Mouse (Mus musculus) kidney, embryonic 16.5 days (tissue): ENCODE results near the gene Tshz2. TPM values are rescaled to one million over a fixed set of nuclear protein-coding genes. Genes with fewer than 3 reads are reported as not detected.

Experiments used
- ATAC-seq: fragments of 200-750 bp; cut with Nextera tagmentation; 2 replicates; pipeline ENCODE4 v1.8.0; 2017; ENCODE audit warnings: moderate TSS enrichment; ENCODE audit not compliant: low FRiP score, low TSS enrichment
- H3K27ac ChIP-seq: fragments of 300-500 bp; sonication (generic); 2 replicates; pipeline ENCODE4 v1.5.1; 2014; ENCODE audit warnings: low read length
- H3K27me3 ChIP-seq: fragments of 300-500 bp; sonication (generic); 2 replicates; pipeline ENCODE4 v1.6.1; 2014; ENCODE audit warnings: low read length, control low read depth, mixed read lengths; ENCODE audit not compliant: insufficient read depth
- H3K36me3 ChIP-seq: fragments of 300-500 bp; sonication (generic); 2 replicates; pipeline ENCODE4 v1.6.1; 2014; ENCODE audit warnings: low read length, control low read depth, mixed read lengths; ENCODE audit not compliant: insufficient read depth
- H3K4me1 ChIP-seq: fragments of 300-500 bp; sonication (generic); 2 replicates; pipeline ENCODE4 v1.6.1; 2014; ENCODE audit warnings: low read length, control low read depth, mixed read lengths; ENCODE audit not compliant: insufficient read depth
- H3K4me2 ChIP-seq: fragments of 300-500 bp; sonication (generic); replicated peaks from 2 replicates; pipeline ENCODE4 v1.6.1; 2014; ENCODE audit warnings: low read depth, low read length
- H3K4me3 ChIP-seq: fragments of 300-500 bp; sonication (generic); 2 replicates; pipeline ENCODE4 v1.5.1; 2014; ENCODE audit warnings: mild to moderate bottlenecking, low read length
- H3K9ac ChIP-seq: fragments of 300-500 bp; sonication (generic); replicated peaks from 2 replicates; pipeline ENCODE4 v1.6.1; 2014; ENCODE audit warnings: low read length
- H3K9me3 ChIP-seq: fragments of 300-500 bp; sonication (generic); 2 replicates; pipeline ENCODE4 v1.6.1; 2016; ENCODE audit warnings: low read length, control low read depth
- WGBS: fragments of 180-500 bp; shearing (Covaris S2); extraction: QIAGEN DNeasy Blood & Tissue Kit; methylation state at CpG from one replicate; pipeline ENCODE4 v1.1.7; 2014; 5-methylcytosine and 5-hydroxymethylcytosine counted together
- polyA plus RNA-seq: library from polyadenylated mRNA; unstranded; fragments of >200 nt; fragmentation: Nextera tagmentation; extraction: Ambion mirVana; gene quantifications from 2 replicates; pipeline ENCODE4 v1.2.1, GENCODE M21; 2015

Tshz2 gene
- polyA plus RNA-seq, 1 experiment from 2014 or later: 11.5 TPM

DNA sequence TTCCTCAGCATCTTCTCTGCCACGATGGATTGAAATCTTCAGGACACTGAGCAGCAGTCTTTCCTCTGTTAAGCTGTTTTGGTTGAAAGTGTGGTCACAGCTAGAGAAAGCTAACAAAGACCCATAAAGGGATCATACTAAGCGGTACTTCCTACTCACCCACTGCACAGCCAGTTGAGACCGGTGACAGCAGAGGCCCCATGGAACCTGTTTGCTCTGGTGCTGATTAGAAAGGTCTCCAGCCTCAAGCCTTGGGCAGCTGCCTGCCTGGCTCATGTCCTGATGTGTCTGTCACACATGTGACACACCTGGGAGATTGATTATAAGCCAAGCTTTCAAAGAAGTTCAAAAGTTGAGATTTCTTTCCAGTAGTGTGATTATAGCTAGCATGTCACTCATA is 429.6 kb downstream of the Tshz2 start:
- no peak overlapping the region for H3K27ac ChIP-seq
- peaks cover 17% of the 10 kb centered on the region for H3K9me3 ChIP-seq
- H3K4me2 ChIP-seq: no peak overlapping the region
- H3K9ac ChIP-seq: no peak overlapping the region
- H3K27me3 ChIP-seq: no peaks in the 10 kb centered on the region
- H3K4me3 ChIP-seq: no peak overlapping the region
- no peaks in the 10 kb centered on the region for H3K36me3 ChIP-seq
- WGBS: 74% methylated on average over 3 of the region's 3 CpGs
- no peak for ATAC-seq
- H3K4me1 ChIP-seq: no peaks in the 10 kb centered on the region

DNA sequence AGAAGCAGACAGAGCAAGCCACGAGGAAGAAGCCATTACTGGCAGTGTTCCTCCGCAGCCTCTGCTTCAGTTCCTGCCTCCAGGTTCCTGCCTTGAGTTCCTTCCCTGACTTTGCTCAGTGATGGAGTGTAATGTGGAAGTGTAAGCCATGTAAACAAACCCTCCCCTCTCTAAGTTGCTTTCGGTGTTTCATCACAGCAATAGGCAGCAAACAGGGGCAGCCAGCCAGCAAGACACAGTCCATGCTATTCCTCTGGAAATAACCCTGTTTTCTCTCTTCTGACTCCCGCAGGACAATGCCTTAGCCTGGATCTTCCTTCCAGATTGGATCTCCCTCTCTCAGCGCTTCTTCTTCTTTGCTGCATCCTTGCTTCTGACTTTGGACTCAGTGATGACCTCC is 437.2 kb downstream of the Tshz2 start:
- H3K4me1 ChIP-seq: peaks cover 20% of the 10 kb centered on the region
- no peaks in the 10 kb centered on the region for H3K27me3 ChIP-seq

DNA sequence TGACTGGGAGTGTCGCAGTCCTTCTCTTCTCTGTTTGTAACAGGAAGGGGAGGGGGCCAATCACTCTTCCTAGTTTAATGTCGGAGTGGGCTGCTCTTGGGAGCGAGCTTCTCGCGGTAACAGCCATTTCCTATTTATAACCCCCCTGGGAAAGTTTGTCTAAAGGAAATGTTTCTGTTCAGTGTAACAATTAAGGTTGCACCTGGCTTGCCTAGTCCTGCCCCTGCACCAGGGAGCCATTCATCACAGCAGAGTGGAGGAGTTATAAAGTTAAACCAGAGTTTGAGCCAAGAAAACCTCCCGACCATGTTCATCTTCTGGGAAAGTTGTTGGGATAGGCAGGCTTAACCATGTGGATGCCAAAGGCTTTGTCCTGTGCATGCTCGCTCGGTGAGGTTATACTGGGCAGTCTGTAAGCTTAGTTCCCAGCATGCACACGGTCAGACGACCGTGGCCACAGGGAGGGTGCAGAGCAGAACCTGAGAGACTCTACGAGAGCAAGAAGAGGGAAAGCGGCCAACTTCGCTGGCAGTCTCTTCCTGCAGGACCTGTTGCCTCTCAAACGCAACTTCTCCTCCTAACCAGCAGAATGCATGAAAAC is 437.9 kb downstream of the Tshz2 start:
- 7% methylated on average over 15 of the region's 15 CpGs for WGBS
- Histone ChIP-seq H3K4me1 (peaks cover 20% of the 10 kb centered on the region), H3K36me3 (no peaks in the 10 kb centered on the region), H3K27ac (peak overlapping the region; percentile 81), H3K9me3 (peaks cover 14% of the 10 kb centered on the region), H3K4me2 (peak overlapping the region; percentile 54), H3K27me3 (no peaks in the 10 kb centered on the region), H3K9ac (peak overlapping the region; percentile 33), H3K4me3 (peak overlapping the region; percentile 28)
- ATAC-seq: peak; percentile 93

More for the DNA sequence above, 437.2 kb downstream of the Tshz2 start:
- peak overlapping the region; percentile 81 for H3K27ac ChIP-seq
- WGBS: 67% methylated on average over 5 of the region's 5 CpGs
- H3K4me3 ChIP-seq: no peak overlapping the region
- H3K4me2 ChIP-seq: no peak overlapping the region
- ATAC-seq: no peak
- H3K9me3 ChIP-seq: peaks cover 16% of the 10 kb centered on the region
- no peaks in the 10 kb centered on the region for H3K36me3 ChIP-seq
- H3K9ac ChIP-seq: no peak overlapping the region

DNA sequence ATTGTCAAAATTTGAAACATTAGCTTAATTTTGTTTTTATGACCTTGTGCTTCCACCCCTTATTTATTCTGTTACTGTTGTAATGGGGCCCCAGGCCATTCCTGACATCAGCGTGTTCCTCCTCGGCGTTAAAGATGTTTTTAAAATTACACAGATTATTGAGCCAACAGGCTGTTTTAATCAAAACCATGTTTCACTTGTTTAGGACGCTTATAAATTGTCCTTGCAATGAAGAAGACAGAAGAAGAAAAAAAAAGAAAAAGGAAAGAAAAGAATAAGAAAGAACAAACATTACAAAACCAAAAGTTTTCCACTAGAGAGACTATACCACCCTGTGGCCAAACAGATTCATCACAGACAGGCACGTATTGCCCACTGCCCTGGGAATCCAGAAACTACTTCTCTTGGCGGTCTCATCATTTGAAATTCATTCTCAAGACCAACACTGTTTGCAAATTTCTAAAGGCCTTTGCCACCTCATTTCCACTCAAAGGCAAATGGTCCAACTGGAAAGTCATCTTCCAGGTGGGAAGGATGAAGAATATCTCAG is 444.2 kb downstream of the Tshz2 start:
- 52% methylated on average over 6 of the region's 6 CpGs for WGBS
- H3K9ac ChIP-seq: no peak overlapping the region
- H3K9me3 ChIP-seq: no peaks in the 10 kb centered on the region
- H3K36me3 ChIP-seq: no peaks in the 10 kb centered on the region
- H3K27ac ChIP-seq: no peak overlapping the region
- H3K4me1 ChIP-seq: peaks cover 11% of the 10 kb centered on the region
- no peaks in the 10 kb centered on the region for H3K27me3 ChIP-seq
- no peak overlapping the region for H3K4me2 ChIP-seq
- no peak overlapping the region for H3K4me3 ChIP-seq
- no peak for ATAC-seq

DNA sequence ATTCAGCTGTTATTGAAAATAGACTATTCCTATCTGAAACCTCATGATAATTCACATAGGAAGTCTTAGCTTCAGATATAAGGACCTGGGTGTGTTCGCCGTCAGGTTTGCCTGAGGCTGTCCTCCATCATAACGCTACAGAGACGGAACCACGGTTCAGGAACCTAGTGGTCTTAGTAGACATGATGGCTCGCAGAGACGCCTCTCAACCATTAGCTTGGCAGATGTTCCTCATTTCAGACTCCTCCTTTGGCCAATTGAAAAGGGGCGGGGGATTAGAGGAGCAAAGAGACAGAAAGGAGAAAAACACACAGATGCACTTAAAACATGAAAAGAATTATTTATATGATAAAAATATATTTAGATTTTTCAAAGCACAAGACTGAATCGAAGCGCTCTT is 445.2 kb downstream of the Tshz2 start:
- WGBS: 88% methylated on average over 10 of the region's 10 CpGs

DNA sequence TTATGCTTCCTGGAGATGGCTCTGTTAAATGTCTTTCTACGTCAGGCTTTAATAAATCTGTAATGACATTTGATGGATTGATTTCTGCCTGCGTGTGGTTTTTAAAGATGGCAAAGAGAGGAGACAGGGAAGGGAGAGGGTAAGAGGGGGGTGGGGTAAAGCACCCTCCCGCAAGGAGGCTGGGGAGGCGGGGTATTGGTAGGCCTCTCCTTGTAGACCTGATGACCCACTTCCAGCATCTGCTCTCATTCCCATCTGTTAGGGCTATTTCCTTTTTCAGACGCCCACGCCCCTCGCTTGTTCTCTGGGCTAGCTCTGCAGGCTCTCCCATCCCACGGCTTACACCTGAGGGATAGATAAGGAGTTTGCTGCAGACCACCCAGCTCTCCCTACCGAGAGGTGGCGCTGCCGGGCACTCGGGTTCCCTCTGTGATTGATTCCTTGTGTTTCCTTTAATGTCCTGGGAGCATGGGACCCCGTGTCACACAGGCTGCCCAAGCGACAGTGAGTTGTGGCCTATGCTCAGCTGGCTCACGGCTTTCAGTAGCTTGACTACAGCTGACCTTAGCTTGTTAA is 445.7 kb downstream of the Tshz2 start:
- no peak overlapping the region for H3K4me3 ChIP-seq
- no peaks in the 10 kb centered on the region for H3K27me3 ChIP-seq
- no peak for ATAC-seq
- no peaks in the 10 kb centered on the region for H3K9me3 ChIP-seq
- H3K4me2 ChIP-seq: no peak overlapping the region
- H3K9ac ChIP-seq: no peak overlapping the region
- H3K36me3 ChIP-seq: no peaks in the 10 kb centered on the region
- peaks cover 8% of the 10 kb centered on the region for H3K4me1 ChIP-seq
- WGBS: 42% methylated on average over 15 of the region's 15 CpGs
- no peak overlapping the region for H3K27ac ChIP-seq

More for the DNA sequence above, 445.2 kb downstream of the Tshz2 start:
- ATAC-seq: no peak
- no peak overlapping the region for H3K4me2 ChIP-seq
- H3K27me3 ChIP-seq: no peaks in the 10 kb centered on the region
- H3K27ac ChIP-seq: no peak overlapping the region
- peaks cover 8% of the 10 kb centered on the region for H3K4me1 ChIP-seq
- no peak overlapping the region for H3K9ac ChIP-seq
- H3K4me3 ChIP-seq: no peak overlapping the region
- no peaks in the 10 kb centered on the region for H3K9me3 ChIP-seq
- no peaks in the 10 kb centered on the region for H3K36me3 ChIP-seq

DNA sequence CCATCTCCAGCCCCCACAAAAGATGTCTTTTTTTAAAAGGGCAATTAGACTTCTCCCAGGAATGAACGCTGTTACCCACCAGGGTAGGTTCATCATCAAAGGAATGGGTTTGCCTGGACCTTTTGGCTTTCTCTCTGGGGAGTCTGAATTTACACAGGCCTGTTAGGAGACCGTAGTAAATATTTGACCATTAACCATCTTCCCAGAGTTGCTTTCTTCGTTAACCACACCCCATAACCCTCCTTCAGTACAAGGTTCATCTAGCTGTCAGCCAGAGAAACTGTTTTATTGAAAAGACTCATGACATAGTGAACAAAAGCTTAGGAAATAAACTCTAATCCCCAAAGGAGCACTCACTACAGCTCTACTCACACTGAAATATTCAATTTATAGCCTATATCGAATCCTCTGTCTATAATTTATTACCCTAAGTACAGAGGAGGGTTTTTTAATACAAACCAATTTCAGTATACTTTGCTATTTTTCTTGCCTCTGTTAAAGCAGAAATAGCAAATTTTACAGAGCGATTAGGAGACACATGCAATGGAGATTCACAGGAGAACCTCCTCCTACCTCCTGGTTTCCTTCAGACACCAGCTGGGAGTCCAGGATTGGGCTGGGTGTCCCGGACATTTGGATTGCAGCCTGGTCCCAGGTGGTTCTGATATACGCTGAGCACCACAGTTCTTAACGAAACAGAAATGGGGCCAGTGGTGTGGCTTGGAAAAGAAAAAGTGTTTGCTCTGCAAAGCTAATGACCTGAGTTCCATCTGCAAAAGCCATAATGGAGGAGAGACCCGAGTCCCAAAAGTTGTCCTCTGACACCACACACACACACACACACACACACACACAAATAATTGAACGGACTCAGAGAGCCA is 459.0 kb downstream of the Tshz2 start:
- H3K27me3 ChIP-seq: no peaks in the 10 kb centered on the region
- no peak overlapping the region for H3K9ac ChIP-seq
- no peaks in the 10 kb centered on the region for H3K36me3 ChIP-seq
- H3K27ac ChIP-seq: 0 out of 2 replicates have a peak overlapping the region, but pooled peaks have one; percentile 64
- no peak overlapping the region for H3K4me3 ChIP-seq
- H3K4me1 ChIP-seq: peaks cover 4% of the 10 kb centered on the region; the same call in 1 of the 2 replicates
- WGBS: 49% methylated on average over 10 of the region's 10 CpGs
- ATAC-seq: peak; percentile 51; the same call in 1 of the 2 replicates
- H3K4me2 ChIP-seq: no peak overlapping the region
- no peaks in the 10 kb centered on the region for H3K9me3 ChIP-seq

DNA sequence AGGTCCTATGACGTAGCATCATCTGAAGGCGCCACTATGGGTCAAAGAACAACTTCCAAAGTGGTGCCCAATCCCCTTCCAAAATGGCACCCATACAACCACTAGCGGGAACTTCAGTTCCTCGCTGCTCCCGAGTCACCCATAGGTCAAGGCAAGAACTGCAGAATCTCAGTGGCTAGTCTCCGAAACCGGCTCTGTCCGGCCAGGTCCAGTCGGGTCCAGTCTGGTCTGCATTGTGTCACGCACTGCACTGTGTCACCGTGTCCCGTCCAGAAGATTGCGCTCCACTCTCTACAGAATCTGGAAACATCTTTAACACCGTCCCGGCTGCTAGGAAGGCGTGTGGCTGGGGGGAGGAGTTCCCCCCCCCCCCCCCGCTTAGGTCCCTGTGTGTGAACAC is 461.4 kb downstream of the Tshz2 start:
- ATAC-seq: no peak
- H3K4me2 ChIP-seq: no peak overlapping the region

DNA sequence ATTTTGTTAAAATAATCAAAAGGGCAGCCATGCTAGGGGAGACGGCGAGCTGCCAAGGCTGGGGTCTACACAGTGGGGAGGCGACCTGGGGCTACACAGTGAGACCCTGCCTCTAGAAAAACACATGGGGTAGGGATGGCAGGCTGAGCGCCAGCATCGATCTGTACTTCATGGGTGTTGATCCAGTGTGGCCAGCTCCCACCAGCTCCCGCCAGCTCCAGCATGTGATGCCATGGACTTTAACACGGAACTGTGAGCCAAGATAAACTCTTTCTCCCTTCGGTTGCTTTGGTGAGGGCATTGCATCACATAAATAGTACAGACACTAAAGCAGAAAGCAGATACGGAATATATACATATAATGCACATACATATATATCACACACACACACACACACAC is 462.1 kb downstream of the Tshz2 start:
- H3K4me1 ChIP-seq: peaks cover 4% of the 10 kb centered on the region; the same call in 1 of the 2 replicates
- no peaks in the 10 kb centered on the region for H3K27me3 ChIP-seq
- peaks cover 4% of the 10 kb centered on the region; the same call in 1 of the 2 replicates for H3K9me3 ChIP-seq
- H3K36me3 ChIP-seq: no peaks in the 10 kb centered on the region
- H3K4me2 ChIP-seq: no peak overlapping the region
- H3K27ac ChIP-seq: no peak overlapping the region
- H3K4me3 ChIP-seq: no peak overlapping the region
- no peak for ATAC-seq
- no peak overlapping the region for H3K9ac ChIP-seq
- WGBS: 93% methylated on average over 9 of the region's 9 CpGs

More for the DNA sequence above, 461.4 kb downstream of the Tshz2 start:
- Histone ChIP-seq H3K27ac (no peak overlapping the region), H3K9ac (no peak overlapping the region), H3K27me3 (no peaks in the 10 kb centered on the region), H3K4me1 (peaks cover 4% of the 10 kb centered on the region; the same call in 1 of the 2 replicates), H3K9me3 (peaks cover 4% of the 10 kb centered on the region; the same call in 1 of the 2 replicates), H3K36me3 (no peaks in the 10 kb centered on the region), H3K4me3 (no peak overlapping the region)
- WGBS: 95% methylated on average over 16 of the region's 17 CpGs
